Mouse (Mus musculus): ENCODE measurements around the gene Clk2.

GRCm38 (mm10) chr3:89163643-89164245 lies 851 bp upstream of the Clk2 start:
- no peak for TF ChIP-seq GATA1 (IDR thresholded peaks at IDR 0.05; ENCODE audit: borderline replicate concordance, low read length)
- no peak for TF ChIP-seq FLI1 (IDR thresholded peaks at IDR 0.05; ENCODE audit: low read length)
